Mouse (Mus musculus): ENCODE measurements around the gene Mybphl.

Gene Mybphl

DNA sequence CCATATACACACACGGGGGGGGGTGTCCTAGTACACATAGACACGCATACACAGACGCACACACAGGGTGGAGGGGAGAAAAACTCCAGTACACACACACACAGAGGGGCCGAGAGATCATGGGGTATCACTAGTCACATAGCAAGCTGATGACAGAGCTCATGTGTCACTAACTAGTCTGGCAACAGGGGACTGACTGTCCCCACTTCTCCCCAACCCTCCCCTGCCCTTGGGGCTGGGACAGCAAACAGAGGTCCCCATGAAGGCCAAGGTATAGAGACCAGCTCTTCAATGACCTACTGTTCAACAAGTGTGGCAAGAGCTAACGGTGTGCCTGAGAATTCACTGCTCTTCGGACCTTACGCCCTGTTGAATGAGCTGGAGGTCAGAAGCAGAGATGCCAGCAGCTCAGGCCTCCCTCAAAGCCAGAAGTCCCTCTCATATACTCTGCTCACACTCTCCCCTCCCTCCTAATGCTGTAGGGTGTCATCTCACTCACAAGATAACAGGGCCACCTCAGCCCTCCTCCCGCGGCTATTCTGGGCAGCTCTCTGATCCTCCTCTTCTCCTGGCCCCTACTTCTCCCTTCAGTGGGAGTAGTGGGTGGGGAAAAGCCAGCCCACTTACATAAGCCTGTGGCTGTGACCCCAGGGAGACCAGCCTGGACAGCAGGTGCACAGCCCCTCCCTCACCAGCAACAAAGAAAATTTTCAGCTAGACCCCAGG, at the start of gene Mybphl:
Gene Mybphl, plus strand, starts transcription at position 642 of the 726 bp plus-strand sequence.
- no peak for DNase-seq (ENCODE audit: low read depth, low spot score)

DNA sequence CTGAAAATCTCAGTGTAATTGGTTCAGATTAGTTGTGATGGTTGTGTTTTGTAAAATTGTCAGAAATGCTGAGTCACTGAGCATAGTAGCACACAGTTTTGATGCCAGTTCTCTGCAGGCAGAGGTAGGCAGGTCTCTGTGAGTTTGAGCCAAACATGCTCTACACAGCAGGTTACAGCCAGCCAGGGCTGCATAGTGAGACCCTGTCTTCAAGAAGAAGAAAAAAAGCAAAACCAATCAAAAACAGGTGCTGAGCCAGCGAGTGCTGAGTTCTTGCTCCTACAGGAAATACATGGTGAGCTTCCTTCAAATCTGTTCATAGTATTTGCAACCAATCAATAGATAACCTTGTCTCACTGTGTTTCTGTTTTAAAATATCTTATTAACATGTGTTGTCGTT, 46.2 kb upstream of the Mybphl start:
- no peak for DNase-seq (ENCODE audit: low read depth, low spot score)

DNA sequence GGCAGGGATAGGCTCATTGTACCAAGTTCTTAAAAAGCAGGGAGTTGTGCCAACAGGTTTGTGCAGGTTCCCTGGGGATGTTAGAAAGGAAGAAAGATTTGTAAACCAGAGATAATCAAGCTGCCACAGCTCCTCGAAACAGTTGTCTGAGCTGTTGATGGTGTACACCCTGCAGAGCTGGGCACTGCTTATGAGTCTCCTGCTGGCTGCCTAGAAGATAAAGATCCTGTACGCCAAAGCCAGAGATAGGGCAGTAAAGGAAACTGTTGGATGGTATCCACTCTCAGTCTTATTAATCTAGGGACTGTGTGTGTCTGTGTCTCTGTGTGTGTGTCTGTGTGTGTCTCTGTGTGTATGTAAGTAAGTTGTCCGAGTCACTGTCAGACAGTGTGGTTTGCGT, 43.0 kb upstream of the Mybphl start:
- no peak for DNase-seq (ENCODE audit: low read depth, low spot score)

DNA sequence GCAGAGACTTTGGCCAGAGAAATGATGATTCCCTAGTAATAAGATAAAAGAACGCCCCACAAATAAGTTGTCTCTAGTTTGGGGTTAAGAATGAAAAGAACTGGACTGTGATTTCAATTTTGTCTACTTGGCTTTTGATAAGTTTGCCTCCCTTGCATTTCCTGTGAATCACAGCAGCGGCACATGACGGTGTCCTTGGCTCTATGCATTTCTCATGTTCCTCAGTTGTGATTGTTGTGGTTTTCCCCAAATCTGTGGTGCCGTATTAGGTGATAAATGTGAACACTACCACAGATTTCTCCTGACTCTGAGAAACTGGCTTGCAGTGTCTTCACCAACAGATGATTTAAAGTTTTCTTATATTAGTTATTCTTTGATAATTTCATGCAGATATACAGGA, 42.6 kb upstream of the Mybphl start:
- no peak for DNase-seq (ENCODE audit: low read depth, low spot score)

DNA sequence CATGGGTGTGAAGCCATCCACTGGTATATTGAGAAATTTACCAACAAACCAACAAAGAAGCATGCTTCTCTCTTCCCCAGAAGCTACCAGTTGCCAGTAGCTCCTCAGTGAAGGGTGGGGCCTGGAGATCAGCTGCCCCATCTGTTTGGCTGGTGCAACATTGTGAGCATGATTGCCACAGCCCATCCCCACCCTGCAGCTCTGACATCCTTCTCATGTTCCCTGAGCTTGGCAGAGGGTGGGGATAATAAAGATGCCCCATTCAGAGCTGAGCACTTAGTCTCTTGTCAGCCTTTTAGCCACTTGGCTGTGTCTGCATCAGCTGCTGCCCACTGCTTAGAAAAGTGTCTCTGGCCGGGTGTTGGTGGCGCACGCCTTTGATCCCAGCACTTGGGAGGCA, 41.7 kb upstream of the Mybphl start:
- peak; percentile 34 for DNase-seq (ENCODE audit: low read depth, low spot score)

DNA sequence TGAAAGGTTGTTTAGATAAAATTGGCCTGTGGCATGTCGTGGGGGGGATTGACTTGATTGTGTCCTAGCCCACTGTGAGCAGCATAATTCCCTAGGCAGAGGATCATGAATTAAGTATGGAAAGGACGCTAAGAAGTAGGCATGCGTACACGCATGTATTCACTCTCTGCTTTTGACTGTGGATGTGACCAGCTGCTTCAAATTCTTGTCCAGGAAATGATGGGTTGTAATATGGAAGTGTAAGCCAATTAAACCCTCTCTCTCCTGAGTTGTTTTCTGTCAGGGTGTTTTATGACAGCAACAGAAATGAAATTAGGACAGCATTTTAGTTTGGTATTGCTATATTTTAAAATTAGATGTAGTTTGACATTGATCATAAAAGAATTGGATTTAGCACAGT, 39.9 kb upstream of the Mybphl start:
- DNase-seq (ENCODE audit: low read depth, low spot score) = no peak

DNA sequence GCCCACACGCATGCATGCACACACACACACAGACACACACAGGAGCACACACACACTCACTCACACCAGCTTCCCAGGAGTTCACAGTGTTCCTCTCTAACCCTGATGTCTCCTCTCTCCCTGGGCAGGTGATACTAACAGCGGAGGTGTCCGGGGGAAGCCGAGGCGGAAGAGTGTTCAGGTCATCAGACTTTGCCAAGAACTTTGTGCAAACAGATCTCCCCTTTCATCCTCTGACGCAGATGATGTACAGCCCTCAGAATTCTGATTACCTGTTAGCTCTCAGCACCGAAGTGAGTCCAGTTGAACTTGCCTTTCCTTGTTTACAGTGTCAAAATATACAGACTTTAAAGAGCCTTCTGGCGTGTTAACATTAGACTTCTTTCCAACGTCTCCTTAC, 39.2 kb upstream of the Mybphl start:
- DNase-seq (ENCODE audit: low read depth, low spot score) = no peak

DNA sequence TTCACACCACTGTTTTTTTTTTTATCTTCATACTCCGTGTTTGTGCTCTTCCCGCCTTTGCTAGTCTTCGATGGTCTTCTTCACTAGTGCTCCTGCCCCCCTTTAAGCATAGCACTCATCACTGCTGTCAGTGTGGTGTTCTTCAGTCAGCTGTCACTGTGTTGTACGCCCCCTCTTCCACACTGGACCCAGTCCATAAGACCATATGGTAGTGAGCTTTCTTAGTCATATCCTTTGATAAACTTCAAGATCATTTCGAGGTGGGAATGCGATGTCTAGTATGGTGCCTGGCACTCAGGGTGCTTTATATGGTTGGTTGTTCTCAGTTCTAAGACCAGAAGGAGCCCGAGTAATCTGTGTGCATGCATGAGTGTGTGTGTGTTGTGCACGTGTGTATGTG, 37.4 kb upstream of the Mybphl start:
- DNase-seq (ENCODE audit: low read depth, low spot score) = no peak

DNA sequence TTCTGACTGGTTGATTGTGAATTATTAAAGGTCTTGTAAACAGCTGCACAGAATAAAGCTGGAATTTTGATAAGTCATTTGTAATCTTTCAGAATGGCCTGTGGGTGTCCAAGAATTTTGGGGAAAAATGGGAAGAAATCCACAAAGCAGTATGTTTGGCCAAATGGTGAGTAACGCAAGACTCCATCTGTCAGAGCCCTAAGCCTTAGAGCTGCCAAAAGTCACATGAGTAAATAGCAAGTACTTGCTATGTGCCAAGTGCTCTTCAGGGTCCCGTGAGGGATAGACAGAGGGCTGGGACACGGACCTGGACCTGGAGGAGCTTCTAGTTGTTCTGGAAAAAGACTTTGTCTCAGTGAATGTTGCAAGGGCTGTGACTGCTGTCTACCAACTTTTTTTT, 36.8 kb upstream of the Mybphl start:
- DNase-seq (ENCODE audit: low read depth, low spot score) = peak; percentile 61

DNA sequence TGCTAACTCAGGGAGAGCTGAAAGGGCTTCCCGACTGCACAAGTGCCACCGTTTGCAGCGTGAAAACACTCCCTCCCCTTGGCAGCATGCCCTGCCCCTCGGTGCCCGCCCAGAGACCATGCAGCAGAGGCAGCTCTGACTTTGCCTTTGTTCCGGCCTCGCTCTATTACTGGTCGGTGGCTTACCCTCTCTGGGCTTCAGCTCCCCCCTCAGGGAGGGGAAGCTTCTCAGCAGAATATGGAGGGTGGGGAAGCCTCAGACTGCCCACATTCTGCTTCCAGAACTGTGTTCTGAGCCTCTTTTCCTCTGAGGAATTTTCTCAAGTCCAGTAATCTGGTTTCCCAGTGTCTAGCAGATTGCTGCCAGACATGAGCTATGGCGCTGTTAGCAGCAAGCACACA, 36.3 kb upstream of the Mybphl start:
- DNase-seq (ENCODE audit: low read depth, low spot score) = no peak

DNA sequence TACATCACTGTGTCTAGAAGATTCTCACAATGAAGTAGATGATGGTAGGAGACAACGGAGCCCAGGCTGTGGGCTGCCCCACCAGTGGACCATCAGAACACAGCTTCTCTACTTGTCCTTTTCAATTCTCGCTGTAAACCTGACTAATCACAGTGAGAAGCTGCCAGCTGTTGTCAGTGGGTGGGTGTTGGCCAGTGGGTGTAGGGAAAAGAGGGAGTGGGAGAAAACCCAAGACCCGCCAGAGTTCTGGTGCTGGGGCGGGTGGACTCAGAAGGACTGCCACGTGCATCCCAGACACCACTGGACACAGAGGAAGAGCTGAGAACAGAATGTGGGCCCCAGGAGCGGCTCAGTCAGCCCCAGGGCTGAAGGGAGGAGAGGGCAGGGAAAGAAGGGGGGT, 33.9 kb upstream of the Mybphl start:
- no peak for DNase-seq (ENCODE audit: low read depth, low spot score)

DNA sequence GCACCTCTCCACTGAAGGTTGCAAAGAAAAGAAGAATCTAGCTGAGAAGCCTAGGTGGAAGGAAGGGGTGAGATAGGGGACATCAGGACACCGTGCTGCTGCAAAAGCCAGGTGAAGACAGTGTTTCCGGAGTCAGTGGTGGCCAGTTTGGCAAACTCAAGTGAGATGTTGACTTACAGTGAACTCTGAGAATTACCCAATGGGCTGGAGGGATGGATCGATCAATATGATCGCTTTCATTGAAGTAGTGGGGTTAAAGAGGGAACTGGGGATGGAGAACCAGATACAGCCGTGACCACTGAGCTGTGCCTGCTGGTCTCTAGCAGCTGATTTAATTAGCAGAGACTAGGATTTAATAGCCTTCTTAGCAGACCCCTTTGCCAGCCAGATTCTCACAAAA, 27.8 kb upstream of the Mybphl start:
- no peak for DNase-seq (ENCODE audit: low read depth, low spot score)

DNA sequence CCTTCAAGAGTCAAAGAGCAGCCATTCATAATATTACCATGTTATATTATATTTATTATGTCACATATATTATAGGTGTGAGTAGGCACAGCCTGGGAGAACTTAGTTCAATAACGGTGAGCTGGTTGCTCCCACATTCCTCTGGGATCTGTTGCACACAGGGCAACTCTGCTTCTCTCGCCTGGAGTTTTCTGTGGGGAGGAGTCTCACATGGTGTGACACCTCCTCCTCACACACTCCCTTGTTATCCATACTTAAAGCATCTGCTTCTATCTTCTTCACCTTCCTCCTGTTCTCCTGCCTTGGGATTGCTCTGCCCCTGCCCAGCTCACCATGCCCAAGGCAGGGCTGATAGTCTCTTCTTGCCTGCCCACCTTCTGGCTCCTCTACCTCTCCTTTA, 23.7 kb upstream of the Mybphl start:
- no peak for DNase-seq (ENCODE audit: low read depth, low spot score)

DNA sequence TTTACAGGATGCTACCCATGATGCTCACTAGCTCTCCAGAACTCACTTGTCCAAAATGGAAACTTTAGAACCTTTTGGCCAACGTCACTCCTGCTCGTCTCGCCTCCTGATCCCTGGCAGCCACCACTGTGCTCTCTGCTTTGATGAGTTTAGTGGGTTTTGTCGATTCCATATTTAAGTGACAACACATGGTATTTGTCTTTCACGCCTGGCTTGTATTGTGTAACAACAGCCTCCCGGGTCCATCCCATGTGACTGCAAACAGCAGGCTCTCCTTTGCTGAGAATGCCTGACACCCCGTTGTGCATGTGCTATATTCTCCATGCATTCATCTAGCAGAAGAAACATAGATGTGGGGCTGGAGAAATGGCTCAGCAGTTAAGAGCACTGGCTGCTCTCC, 22.5 kb upstream of the Mybphl start:
- DNase-seq (ENCODE audit: low read depth, low spot score) = no peak

DNA sequence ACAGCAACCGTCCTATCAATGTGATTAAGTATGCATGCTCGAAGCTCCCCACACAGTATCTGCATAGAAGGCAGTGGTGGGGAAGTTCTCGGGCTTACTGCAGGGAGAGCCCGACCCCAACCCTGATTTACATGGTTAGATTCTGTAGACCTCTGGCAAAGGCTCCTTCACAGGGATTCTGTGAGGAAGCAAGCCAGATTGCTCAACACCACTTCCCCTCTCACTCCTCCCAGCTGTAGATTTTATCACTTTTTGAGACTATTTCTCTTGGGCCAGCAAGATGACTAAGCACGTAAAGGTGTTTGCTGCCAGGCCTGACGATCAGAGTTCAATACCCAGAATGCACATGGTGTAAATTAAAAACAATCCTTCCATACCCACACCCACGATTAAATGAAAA, 18.9 kb upstream of the Mybphl start:
- peak; percentile 23 for DNase-seq (ENCODE audit: low read depth, low spot score)

DNA sequence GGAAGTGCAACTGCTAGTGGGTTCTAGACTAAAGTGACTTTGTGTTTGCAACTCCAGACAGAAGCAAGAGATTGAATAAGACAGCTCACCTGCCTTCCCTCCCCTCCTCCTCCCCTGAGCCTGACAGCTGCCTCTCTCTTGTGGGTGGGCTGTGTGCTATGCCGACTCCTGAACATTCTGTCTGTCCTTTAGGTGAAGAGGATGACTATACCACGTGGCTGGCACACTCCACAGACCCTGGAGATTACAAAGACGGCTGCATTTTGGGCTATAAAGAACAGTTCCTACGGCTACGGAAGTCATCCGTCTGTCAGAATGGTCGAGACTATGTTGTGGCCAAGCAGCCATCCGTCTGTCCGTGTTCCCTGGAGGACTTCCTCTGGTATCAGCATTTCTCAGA, 16.3 kb upstream of the Mybphl start:
- no peak for DNase-seq (ENCODE audit: low read depth, low spot score)

DNA sequence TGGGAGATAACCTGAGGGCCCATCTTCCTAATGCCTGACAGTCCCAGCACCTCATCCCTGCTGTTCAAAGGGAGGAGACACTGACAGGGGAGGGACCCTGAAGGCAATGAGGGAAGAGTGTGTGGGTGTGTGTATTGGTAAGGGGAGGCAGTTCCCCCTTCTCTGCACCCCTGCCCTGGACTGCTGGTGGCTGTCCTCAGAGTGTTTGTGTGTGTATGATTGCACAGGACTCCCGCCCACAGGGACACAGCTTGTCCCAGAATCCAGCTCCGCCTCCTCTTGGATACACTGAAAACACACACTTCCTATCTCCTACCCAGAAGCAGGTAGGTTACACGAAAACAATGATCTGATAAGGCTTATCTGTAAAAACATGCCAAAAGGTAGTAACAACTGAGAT, 9.5 kb upstream of the Mybphl start:
- no peak for DNase-seq (ENCODE audit: low read depth, low spot score)

DNA sequence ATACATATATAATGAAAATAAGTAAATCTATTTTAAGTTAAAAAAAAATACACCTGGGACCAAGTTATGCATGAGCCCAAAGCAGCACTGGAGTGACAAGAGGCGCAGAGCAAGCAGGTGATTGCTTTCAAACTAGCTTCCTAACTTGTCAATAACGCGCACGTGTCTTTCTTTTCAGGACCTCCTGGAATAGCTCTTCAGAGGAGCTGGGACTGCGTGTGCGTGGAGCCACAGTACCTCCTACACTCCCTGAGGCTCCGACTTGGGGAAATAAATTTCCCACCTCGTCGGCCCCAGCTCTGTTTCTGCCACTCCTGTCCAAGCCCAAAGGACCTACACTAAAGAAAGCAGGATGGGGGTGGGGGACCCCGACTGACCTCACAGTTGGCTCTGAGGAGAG, 7.7 kb upstream of the Mybphl start:
- no peak for DNase-seq (ENCODE audit: low read depth, low spot score)

DNA sequence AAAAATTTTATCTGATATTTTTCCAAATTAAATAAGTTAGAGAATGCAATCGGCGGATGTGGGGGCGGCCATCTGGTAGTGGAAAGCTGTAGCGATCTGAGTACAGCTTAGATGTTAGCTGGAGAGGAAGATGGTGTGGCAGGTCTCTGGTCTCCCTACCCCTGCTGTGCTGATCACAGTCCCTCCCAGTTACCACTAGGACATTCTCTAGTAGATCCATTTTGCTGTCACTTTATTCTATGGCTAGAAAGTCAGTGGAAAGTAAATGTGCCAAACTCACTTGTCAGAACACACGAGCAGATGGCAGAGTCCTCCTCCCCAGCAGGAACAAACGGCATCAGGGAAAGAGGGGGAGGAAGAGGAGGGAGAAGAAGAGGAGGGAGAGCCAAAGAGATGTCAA, 6.3 kb upstream of the Mybphl start:
- no peak for DNase-seq (ENCODE audit: low read depth, low spot score)

DNA sequence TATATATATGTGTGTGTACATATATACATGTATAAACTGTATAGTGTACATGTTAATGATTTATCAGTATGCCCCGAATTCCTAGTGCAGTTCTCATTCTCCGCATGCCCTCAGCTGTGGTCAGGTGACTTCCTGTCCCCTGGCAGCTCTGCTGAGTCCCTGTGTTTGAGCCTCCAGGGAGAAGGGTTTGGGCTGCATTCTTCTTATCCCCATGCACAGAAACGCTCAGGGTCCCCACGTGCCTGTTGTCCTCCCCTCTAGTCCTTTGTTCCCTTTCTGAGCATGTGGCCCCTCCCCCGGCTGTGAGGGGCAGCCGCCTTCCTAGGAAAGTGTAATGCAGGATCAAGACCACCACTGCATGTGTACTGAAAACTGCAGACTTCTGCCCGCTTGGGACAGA, 3.8 kb upstream of the Mybphl start:
- DNase-seq (ENCODE audit: low read depth, low spot score) = no peak

DNA sequence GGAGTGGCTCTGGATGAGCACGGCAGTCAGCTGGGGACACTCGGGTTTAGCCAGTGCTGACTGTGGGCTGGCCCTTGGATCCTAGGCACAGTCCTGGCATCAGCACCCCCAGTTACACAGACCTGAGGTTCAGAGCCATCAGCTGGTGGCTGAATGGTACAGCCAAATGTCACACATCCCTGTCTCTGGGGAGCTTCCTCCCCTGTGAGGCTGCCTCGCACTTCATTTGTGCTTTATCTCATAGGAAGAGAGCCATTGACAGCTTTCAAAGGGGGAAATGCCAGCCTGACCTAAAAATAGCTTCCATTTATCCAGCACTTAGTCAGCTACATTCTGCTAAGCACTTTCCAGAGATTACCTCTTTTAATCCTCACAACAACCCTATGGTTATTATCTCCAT, 1.1 kb upstream of the Mybphl start:
- DNase-seq (ENCODE audit: low read depth, low spot score) = no peak

DNA sequence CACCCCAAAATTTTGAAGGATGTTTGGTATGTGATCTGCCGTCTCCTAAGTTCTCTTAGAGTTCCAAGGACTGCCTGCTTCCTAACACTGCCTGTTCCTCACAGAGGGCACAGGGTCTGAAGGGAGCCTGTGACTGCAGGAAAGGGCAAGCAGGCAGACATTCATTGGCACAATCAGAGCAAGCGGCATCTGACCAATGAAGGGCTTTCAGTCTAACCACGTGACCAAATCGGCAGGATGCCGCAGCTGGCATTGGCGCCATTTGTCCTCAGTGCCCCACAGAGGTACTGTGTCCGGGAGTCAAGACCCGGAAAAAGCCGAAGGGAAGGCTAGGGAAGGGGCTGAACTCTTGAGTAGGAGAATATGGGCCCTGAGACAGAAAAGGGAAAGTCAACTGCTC, 2.5 kb downstream of the Mybphl start:
- no peak for DNase-seq (ENCODE audit: low read depth, low spot score)

DNA sequence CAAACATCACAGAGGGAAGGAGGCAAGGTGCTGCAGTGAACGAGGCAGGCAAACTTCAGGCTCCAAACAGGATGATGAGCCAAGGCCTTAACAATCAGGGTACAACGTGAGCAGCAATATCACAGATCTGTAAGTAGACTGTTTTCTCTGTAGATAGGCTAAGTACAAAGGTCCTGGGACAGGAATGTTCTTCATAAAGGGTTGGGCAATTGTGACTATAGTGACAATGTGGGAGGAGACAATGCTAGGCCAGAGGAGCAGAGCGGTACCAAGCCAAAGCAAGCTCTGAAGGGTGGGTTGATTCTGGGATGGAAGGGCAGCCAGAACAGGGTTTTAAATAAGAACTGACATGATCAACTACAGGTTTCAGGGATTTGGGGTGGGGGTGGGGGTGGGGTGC, 3.1 kb downstream of the Mybphl start:
- DNase-seq (ENCODE audit: low read depth, low spot score) = no peak

DNA sequence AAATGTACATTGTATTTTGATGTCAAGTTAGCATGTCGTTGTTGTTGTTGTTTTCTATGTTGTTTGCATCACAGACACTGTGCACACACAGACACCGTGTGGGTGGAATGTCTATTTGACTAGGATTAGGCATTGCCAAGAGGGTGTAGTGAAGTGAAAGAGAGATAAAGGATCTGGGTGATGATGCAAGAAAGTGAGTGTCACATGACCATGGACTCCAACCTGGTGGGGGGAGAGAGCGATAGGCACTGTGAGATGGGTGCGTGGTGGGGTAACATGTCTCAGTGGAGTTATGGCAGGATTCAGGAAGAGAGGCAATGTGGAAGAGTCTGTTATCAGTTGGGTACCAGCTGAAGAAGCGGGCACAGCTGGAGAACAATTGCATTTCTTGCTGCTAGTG, 4.0 kb downstream of the Mybphl start:
- no peak for DNase-seq (ENCODE audit: low read depth, low spot score)
